Mouse (Mus musculus) fat pad, adult 2 months (tissue): ENCODE results near the gene Vmn1r70.

ENCODE experiments used
- DNase-seq: peaks from one replicate; pipeline ENCODE4 v3.0.0-alpha.2; 2011; ENCODE audit warnings: low read depth, low spot score; ENCODE audit errors: extremely low read depth

Vmn1r70 gene

GRCm38 (mm10) chr7:10631232-10631631 lies at the start of gene Vmn1r70:
TSS of gene Vmn1r70 (plus strand) at chr7:10631532.
- no peak for DNase-seq

GRCm38 (mm10) chr7:10613559-10613958 lies 17.8 kb upstream of the Vmn1r70 start, which contains the start of gene Vmn1r69:
TSS of gene Vmn1r69 (minus strand) at chr7:10613659.
- DNase-seq = no peak
